Mouse (Mus musculus) monocyte, adult 5-6 weeks (primary cell): Measurements from ENCODE around the gene Exosc3. TPM values are rescaled to one million over a fixed set of nuclear protein-coding genes. Genes with fewer than 3 reads are reported as not detected.
"Not testable (repeated sequence)": the region's sequence is repeated elsewhere in the genome, so short reads cannot be mapped to it uniquely, and the experiment has no call there.

Experiments used
- ATAC-seq: fragments of 153-309, 156-312 bp; replicated peaks from 2 replicates; pipeline ENCODE4 v1.8.0; 2017; ENCODE audit warnings: mild to moderate bottlenecking; ENCODE audit not compliant: low TSS enrichment, insufficient number of reproducible peaks, severe bottlenecking, poor library complexity, low FRiP score
- total RNA-seq: library from RNA; stranded (forward); fragments of 200-1000, 200-491, 200-594 nt; gene quantifications from 3 replicates; pipeline ENCODE4 v1.2.3, GENCODE M21; 2017

Gene Exosc3
- total RNA-seq, result 117 to 178 TPM (median 123 TPM) in 3 replicates

DNA sequence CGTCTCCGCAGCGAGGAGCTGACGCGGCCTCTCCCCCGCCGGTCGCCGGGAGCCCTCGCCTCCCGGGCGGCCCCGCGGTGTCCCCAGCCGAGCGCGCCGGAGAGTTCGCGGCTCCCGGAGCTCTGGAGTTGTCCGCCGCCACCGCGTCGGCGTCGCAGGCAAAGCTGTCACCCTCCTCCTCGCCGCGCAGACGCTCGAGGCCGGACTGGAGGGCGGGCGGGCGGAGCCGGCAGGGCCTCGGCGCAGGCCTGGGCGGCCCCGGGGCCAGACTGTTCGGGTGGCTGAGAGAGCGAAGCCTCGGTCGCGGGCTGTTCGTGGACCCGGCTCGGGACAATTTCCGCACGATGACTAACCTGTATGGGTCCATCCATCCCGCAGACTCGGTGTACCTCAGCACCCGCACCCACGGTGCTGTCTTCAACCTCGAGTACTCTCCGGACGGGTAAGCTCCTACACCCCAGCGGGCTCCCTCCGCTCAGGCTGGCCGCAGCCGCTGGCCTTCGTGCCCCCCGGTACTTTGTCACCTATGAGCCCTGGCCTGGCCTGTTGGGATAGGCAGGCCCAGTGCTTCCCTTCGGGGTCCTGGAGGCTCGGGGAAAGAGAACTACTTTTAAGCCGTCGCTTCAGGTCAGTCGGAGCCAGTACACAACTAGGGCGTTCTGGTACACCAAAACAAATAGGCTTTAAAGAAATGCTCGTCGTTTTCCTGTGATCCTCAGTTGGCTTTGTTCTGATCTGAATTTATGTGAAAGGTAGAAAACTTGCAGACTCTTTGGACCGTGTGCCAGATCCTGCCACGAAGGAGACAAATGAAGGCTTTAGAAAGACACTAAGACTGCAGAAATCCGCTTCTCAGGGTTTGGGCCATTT lies at the start of gene Exosc3:
Exosc3 (minus strand) TSS at position 447 of the 870 bp plus-strand sequence.
- ATAC-seq, result peak; percentile 44

DNA sequence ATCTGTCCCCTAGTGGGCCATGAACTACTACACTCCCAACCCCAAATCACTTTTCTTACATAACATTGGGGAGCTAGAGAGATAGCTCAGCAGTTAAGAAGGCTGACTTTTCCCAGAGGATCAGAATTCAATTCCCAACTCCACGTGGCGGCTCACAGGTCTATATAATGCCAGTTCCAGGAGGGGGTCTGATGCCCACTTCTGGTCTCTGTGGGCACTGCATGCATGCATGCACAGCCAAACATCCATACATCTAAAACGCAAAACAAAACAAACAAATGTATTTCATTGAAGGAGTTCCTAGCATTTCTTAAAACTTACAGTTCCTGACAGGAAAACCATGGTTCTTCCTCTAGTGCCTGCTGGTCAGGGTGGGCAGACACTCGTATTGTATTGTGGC lies 49.6 kb upstream of the Exosc3 start:
- no peak for ATAC-seq

DNA sequence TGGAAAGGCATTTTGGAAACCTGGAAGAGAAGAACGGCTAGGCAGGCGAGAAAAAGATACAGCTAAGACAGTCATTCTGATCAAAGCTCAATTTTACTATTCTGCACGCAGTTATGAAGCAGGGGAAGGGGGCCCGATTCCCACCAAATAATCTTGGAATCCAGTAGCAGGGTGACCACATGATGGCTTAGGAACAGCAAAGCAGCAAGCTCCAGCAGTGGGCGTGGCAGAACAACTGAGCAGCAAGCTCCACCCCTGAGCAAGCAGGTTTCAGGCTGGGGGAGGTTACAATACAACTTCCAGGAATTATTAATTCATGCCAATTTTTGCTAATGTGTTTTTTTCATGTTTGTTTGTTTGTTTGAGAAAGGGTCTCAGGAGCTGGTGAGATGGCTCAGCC lies 44.8 kb upstream of the Exosc3 start:
- ATAC-seq, result not testable (repeated sequence)

DNA sequence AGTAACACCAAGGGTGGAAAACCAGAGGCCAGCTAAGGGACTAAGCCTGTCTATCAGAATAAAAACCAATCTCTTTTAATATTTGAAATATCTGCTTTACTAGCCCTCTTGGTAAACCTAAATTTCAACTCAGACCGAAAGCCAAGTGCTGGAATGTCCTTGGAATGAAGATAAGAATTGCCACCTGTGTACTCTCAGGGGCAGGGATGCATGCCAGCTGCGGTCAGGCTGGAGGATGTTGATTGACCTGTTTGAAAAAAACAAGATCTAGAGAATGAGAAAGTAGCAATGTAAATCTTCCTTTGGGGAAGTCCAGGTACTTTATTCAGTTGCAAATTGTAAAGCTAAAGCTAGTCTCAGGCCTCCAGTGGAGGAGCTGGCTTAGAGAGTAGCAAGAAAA lies 39.6 kb upstream of the Exosc3 start:
- not testable (repeated sequence) for ATAC-seq

DNA sequence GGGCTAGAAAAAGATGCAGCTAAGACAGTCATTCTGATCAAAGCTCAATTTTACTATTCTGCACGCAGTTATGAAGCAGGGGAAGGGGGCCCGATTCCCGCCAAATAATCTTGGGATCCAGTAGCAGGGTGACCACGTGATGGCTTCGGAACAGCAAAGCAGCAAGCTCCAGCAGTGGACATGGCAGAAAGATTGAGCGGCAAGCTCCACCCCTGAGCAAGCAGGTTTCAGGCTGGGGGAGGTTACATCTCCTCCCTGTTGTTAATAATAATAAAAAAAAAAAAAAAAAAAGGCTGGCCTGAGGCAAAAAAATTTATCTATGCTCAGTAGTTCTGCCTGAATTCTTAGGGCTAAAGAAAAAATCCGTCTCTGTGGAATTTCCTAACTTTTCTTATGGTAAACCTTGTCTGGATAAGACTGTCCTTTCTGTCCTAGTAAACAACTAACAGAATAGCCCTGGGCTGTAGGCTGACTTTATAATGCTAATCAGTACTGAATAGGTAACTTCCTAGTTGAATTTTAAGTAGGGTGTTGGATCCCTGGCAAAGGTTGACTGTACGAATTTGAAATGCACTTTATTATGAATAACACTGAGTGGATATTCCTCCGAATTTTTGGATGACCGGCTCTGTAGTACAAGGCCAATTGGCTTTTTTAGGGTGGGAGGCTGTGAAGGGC lies 38.5 kb upstream of the Exosc3 start:
- not testable (repeated sequence) for ATAC-seq

DNA sequence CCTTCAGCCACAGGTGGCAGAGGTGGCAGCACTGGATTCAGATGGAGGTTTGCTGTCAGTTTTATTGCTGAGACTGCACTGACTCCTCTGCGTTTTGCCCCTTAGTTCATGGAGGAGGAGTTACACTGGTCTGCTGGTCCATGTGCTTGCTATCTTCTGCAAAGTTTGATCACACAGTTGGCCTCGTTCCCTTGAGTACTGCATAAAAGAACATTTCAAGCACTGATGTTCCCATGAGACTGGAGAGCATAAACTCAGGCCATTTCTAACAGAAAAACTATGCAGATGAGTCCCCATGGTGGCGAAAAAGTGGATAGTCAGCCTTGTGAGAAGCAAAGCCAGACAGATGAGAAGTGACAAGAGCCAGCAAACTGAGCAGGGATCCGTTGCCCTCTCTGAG lies 34.0 kb upstream of the Exosc3 start:
- ATAC-seq, result no peak

DNA sequence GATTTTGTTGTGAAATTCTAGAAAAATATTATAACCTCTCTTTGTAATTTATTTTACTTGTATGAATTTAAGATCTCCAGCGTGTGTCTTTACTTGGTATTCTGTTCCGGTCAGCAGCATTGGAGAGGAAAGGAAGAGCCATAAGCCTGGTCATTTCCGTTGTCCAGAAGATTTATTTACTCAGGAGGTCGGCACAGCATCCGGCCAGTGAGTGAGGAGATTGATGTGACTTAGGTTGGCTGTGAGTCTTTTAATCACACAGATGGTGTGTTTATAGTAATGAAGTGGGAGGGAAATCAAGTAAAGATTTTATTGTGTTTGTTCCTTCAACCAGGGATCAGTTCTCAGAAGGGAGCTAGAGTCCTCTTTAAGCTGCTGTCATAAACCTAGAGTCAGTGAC lies 32.3 kb upstream of the Exosc3 start:
- no peak for ATAC-seq

DNA sequence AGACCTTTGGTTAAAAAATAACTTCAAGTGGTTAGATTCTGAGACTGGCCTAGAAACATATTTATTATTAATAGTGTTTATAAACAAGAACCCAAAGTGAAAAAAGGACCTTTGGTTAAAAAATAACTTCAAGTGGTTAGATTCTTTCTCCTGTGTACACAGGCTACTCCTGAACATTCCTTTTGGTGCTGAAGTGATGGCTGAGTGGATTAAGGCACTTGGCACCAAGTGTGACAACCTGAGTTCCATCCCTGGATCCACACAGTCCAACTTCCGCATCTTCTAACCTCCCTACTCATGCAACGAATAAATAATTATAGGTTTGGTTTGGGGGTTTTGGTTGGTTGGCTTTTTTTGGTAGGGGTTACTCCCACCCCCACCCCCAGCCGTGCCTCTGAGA lies 28.7 kb upstream of the Exosc3 start:
- no peak for ATAC-seq

DNA sequence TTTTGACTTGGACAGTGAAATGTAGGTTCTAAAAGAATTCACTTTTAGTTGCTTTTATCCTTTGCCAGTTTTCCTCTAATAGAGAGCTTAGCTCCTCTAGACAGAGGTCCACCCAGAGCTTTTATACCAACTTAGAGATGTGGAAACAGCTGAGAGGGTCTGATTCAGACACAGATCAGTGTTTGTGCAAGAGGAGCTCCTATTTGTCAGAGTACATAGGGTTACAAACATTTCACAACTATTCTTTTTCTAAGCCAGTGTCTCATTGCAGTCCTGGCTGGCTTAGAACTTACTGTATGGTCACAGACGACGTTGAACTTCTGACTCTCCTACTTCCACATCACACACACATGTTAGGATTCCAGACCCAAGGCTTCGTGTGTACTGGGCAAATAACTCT lies 14.1 kb upstream of the Exosc3 start:
- ATAC-seq, result no peak

DNA sequence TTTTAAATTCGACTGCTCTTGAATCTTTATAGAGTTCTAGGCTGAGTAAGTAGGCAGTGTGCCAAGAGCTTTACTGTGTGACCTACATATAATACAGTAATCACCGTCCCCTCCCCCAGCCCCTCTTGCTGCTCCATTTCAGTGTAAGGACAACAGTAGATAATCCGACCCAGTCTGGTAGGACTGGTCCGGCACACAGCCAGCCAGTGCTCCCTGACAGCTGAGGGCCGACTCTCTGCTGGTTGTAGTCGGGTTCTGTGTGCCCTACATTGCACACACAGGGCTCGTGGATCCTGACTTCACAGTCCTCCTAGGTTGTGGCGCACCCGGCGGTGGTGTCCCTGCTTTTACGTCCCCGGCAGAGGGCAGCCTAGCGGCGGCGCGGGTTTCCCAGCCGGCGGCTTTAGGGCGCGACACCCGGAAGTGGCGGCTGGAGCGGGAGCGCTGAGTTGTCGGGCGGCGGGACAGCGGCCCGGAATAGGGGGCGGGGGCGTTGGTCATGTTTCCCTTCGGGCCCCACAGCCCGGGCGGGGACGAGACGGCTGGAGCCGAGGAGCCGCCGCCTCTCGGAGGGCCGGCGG lies 773 bp downstream of the Exosc3 start, which contains the start of gene Dcaf10:
Dcaf10 (plus strand) TSS at position 433 of the 581 bp plus-strand sequence.
- ATAC-seq, result peak; percentile 91

DNA sequence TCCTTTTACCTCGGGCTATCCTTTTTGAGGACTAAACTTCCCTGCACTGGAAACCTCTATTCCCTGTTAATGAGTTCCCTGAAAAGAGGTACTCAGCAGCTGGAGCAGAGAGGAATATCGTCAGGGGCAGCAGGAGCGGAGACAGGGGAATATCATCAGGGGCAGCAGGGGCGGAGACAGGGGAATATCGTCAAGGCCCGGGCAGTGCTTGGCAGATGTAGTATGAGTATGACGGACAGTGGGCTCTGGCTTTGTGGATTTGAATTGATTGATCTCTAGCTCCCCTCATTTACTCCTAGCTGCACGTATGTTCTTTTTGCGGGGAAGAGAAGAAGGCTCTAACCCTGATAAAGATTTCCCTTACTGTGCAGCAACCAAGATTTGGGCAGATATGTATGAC lies 1.3 kb downstream of the Exosc3 start:
- ATAC-seq, result no peak

DNA sequence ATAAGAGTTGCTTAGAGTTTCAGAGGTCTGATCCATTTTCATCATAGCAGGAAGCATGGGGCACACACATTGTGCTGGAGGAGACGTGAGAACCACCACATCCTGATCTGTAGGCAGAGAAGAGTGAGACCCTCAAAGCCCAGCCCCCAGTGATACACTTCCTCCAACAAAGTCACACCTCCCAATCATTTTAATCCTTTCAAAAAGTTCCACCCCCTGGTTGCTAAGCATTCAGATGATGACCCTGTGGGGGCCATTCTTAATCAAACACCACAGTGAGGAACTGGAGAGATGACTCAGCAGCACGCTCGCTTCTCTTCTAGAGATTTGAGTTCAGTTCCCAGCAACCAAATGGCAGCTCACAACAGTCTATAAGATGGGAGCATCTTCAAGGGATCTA lies 10.1 kb downstream of the Exosc3 start:
- no peak for ATAC-seq

DNA sequence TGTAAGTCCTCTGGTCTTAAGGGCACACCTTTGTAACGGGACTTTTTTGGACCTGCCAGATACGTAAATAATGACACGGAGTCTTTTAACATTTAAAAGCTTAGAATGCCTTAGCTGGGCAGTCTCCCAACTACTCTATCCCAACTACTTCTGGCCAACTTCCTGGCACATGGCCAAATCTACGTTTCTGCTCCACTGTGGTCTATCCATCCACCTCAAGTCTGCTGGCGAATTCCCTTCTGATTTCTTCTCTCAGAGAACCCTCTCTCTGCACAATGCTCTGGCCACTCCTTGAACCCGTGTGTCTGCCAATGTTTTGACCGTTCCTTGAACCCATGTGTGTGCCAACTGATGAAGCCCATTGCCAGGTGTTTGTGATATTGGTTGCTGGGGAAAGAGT lies 11.4 kb downstream of the Exosc3 start:
- no peak for ATAC-seq

DNA sequence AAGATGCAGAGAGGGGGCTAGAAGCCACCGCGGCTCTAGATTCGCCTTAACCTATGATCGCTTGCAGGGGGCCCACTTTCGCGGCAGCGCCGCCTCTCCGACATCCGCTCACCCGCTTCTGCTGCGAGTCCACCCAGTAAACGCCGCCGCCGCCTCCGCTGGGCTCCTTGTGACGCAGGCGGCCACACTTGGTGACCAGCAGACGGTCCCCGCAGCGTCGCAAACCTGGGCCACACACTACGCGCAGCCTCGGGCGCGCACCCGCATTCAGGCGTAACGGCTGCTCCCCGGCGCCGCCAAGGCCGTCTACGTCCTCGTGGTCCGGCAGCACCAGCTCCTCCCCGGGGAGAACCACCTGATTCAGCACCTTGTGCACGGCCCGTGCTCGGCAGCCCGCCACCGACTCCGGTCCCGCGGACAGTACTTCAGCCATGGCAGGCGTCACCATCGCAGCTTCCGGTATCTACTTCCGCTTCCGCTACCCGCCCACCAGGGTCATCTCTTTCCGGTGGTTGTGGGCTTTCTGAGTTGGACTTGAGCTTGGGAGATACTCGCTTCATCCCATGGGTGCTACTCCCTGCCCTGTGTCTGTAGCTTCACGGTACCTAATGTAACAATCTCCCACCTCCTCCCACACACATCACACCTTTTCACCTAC lies 22.2 kb downstream of the Exosc3 start:
- ATAC-seq, result peak; percentile 89

DNA sequence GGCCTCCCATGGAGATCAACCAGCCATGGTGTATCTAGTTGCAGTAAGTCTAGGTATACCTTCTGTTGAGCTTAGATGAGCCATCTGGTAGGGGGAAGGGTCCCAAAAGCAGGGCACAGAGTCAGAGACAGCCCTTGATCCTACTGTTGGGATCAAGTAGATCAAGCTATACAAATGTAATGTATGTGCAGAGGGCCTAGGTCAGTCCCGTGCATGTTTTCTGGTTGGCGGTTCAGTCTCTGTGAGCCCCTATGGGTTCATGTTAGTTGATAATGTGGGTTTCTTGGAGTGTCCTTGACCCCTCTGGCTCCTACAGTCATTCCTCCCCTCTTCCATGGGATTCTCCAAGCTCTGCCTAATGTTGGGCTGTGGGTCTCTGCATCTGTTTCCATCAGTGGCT lies 31.5 kb downstream of the Exosc3 start:
- ATAC-seq, result no peak

DNA sequence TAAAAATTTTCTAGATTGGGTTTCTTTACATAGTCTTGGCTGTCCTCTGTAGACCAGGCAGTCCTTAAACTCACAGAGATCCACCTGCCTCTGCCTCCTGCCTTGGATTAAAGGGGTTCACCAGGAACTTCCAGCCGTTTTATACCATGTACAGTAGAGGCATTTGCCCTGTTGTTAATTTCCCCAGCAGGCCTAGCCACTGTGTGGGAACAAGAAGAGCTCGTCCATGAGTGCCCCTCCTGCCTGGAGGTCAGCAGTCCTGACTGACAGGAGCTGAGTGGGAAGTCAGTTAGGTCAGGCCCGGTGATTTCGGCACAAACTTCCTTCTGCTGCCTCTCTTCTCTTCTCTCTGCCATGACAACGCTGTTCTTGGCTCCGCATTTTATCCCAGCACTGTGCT lies 33.9 kb downstream of the Exosc3 start:
- ATAC-seq, result no peak

DNA sequence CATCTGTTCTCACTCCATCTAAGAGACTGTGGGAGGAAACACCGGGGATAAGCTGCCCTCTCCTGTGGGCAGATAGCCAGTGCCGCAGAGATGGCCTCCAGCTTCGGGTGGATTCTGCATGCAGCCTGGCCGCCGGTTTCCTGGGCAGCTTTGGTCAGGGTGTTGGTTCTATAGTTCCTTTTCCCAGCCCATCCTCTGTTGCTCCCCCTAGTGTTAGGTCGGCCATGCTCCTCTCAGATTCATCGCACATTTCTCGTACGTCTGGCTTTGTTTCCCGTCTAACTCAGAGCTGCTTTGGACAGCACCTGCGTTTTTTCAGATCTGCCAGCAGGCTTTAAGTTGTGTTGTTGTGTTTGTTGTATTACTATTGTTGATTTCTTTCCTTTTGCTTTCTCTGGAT lies 34.5 kb downstream of the Exosc3 start:
- no peak for ATAC-seq

DNA sequence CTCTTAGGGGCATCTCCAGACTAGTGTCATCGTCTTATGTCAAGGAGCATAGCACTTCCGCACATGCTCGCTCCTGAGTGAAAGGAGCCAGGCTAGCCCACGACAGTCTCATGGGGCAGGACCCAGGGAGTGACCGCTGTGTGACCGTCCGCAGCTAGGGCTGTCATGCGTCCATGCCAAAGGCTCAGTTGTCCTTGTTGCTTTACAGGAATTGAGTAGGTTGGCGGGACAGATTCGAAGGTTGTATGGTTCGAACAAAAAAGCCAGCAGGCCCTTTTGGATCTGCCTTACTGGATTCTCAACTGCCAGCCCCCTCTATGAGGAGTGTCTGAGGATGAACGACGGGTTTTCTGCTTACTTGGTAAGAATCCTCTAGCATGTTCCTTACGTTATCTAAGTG lies 37.0 kb downstream of the Exosc3 start:
- ATAC-seq, result no peak
